Mouse (Mus musculus) kidney, adult 2 months (tissue): ENCODE measurements at regions not wholly inside any gene's neighbourhood (a gene's known extent, or its start where the extent isn't known, plus 50 kb on each side); places are given as distances from the start of the nearest gene placed in this dataset.

Source experiments
- CTCF ChIP-seq: fragments of 200-500 bp; conservative IDR thresholded peaks from 2 replicates; pipeline ENCODE4 v1.5.1; 2011; ENCODE audit warnings: low read depth, mild to moderate bottlenecking, control low read depth, low read length, moderate library complexity, mixed read lengths; ENCODE audit not compliant: insufficient read depth, insufficient read length
- POLR2A ChIP-seq: fragments of 200-500 bp; IDR thresholded peaks from one replicate; pipeline ENCODE4 v1.6.1; 2011; ENCODE audit warnings: low read depth, low read length, control low read depth

DNA sequence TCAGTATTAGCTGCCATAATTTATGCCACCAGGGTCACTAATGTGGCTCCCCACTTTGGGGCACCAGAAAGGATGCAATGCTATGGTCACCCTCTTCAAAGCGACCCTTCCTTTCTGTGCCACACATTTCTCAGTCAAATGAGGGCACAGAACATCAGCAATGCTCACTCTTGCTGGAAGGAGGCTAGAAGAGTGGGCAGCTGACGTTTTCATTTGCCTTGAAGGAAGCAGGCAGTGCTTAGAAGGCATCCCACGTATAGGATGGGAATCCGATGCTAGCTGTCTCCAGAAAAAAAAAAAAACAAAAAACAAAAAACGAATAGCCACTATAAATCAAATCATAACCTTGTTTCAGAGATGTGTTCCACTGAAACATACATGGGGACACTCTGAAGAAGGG is 124.1 kb downstream of the Ttc8 start:
- no peak for TF ChIP-seq CTCF
- TF ChIP-seq POLR2A, result no peak
